Mouse (Mus musculus): ENCODE measurements around the gene Fam185a.

The Fam185a gene

DNA sequence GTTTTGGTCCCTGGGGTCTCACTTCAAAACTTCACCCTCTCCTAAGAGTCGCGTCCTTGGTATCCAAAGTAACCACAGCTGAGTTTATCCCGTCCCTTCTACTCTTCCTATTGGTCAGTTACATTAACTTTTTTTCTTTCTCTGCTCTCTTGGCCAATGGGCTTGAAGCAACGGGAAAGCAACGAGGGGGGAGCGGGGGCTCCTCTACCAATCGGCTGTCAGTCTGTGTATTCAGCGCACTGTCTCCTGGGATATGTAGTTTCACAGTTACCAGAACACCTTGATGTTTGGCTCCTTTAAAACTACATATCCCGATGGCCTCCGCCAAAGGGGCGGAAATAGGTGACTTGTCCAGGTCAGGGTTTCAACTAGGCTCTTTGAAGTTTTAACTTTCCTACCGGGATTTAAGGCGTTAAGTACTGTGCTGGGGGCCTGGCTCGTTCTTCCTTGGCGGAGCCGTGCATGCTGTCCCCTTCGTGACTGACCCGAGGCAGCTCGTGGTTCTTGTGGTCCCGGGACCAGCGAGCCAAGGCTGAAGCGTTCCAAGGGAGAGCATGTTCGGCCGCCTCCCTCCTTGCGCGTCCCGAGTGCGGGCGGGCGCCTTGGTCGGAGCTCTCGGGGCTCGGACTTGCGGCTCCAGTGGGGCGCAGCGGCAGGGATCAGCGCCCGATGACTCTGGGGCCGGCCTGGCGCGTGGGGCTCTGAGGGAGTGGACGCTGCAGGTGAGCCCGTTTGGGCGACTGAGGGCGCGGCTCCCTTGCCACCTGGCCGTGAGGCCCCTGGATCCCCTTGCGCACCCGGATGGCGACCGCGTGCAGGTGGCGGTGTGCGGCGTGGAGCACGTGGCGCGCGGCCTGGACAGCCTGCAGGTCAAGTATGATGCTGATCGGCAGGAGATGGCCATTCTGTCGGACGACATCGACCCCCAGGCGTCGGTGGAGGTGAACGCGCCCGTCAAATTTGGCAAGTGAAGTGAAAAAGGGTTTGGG, at the start of gene Fam185a, which contains the start of gene Ccdc146:
Gene Fam185a, plus strand, starts transcription at position 345 of the 989 bp plus-strand sequence.
Gene Ccdc146, minus strand, starts transcription at position 64 of the 989 bp plus-strand sequence.
- DNase-seq (ENCODE audit: extremely low read depth, low read depth, low spot score) = peak; percentile 90

DNA sequence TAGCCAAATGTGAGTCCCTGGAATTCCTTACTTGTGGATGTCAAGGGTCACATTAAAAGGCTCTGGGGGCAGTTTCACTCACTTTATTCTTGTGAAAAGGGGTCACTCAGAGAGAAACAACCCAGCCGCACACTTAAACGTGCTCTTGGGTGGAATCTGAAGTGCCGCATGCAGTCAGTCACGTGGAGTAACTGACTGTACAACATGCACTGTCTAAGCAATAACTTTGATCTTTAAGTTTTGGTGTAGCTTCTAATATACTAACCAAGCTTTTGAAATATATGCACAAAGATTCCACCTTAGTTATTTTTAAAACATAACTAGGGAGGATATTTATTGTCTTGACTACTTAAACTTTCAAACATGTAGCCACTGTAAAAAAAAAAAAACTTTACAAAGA, 47.8 kb upstream of the Fam185a start:
- DNase-seq (ENCODE audit: extremely low read depth, low read depth, low spot score) = no peak

- no peak for DNase-seq (ENCODE audit: extremely low read depth, low read depth, low spot score)
Observed at GRCm38 (mm10) chr5:21378397-21378796, 46.4 kb upstream of the Fam185a start.

DNA sequence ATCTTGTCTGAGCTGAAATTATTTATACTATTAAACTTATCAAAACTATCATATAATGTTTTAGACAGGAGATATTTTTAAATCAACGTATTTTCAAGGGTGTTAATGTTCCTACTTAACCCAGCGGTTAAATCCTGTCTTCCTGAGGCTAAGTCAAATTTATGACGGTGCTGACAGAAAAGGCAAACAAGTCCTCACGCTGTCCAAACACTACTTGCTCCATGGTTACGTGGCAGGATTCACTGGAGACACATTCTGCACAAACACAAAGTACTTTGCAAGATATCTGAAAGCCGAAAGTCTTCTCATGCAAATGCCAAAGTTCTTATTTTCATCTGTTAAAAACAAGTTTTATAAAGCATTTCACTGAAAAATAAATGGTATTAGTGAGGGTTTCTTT, 42.8 kb upstream of the Fam185a start:
- no peak for DNase-seq (ENCODE audit: extremely low read depth, low read depth, low spot score)

- no peak for DNase-seq (ENCODE audit: extremely low read depth, low read depth, low spot score)
Observed at GRCm38 (mm10) chr5:21382678-21383077, 42.1 kb upstream of the Fam185a start.

GRCm38 (mm10) chr5:21383392-21384251, 41.1 kb upstream of the Fam185a start:
- DNase-seq (ENCODE audit: extremely low read depth, low read depth, low spot score) = no peak

- no peak for DNase-seq (ENCODE audit: extremely low read depth, low read depth, low spot score)
Observed at GRCm38 (mm10) chr5:21384252-21384960, 40.4 kb upstream of the Fam185a start.

- DNase-seq (ENCODE audit: extremely low read depth, low read depth, low spot score) = no peak
Observed at GRCm38 (mm10) chr5:21384976-21385375, 39.8 kb upstream of the Fam185a start.

DNA sequence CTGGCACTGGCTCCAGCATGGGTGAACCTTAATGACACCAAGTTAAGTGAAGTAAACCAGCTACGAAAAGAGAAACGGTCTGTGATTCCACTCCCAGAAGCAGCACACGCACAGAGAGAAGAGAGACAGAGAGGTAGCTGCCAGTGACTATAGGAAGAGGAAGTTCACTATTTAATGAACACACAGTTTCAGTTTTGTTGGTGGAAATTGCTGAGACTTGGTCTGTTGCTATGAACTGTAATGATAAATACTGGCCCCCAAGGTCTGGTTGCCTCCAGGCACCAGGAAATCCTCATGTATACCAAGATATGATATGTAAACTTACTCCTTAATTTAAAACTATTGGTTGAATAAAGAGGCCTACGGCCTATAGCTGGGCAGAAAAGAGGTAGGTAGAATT, 38.3 kb upstream of the Fam185a start:
- no peak for DNase-seq (ENCODE audit: extremely low read depth, low read depth, low spot score)

- no peak for DNase-seq (ENCODE audit: extremely low read depth, low read depth, low spot score)
Observed at GRCm38 (mm10) chr5:21387340-21387739, 37.4 kb upstream of the Fam185a start.

- no peak for DNase-seq (ENCODE audit: extremely low read depth, low read depth, low spot score)
Observed at GRCm38 (mm10) chr5:21388855-21389254, 35.9 kb upstream of the Fam185a start.

DNA sequence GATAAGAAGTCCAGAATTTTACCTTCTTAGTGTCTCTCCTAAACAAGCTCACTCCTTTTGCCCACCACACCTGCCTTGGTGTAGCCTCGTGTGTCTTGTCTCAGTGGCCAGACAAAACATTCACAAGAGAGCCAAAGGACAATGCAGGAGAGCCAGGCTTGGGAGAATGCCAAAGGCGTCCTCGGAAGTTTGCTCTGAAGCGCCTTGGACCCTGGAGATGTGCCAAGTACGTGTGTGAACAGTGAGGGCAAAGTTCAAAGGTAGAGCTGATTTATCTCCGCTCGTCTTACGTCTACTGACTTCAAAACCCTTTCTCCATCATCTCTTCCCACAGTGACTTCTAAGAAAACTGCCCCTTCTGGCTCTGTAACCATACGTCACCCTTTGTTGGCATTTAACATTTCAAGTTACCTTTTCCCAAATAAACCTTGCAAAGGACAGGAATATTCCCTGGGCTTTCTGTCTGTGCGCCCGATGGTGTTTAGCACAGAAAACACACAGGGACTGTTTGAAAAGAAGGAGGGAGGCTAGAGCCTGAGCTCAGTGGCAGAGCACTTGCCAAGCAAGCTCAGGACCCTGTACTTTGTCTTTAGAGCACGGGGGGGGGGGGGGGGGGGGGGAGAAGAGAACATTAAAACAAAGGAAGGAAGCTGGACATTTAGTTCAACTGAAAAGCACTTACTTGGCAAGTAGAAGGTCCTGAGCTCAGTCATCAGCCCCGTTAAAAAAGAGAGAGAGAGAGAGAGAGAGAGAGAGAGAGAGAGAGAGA, 33.0 kb upstream of the Fam185a start:
- DNase-seq (ENCODE audit: extremely low read depth, low read depth, low spot score) = no peak

GRCm38 (mm10) chr5:21394562-21394961, 30.2 kb upstream of the Fam185a start:
- no peak for DNase-seq (ENCODE audit: extremely low read depth, low read depth, low spot score)

GRCm38 (mm10) chr5:21395205-21395840, 29.4 kb upstream of the Fam185a start:
- no peak for DNase-seq (ENCODE audit: extremely low read depth, low read depth, low spot score)

DNA sequence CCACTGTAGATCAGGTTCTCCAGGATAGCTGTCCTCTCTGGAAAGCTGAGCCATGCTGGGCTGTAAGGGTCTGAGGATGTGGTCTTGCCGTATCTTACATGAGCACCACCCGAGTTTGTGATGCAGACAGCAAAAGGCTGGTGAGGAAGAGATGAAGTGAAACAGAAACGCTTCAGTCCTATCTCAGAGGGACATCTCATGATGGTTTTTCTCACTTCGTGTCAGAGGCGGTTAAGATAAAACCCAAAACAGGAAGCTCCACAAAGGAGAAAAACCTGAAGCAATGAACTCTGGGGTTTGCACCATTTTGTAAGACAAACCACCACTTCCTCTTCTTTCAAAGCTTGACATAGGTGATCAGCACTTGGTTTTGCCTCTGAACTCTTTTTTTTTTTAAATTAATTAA, 13.5 kb upstream of the Fam185a start:
- DNase-seq (ENCODE audit: extremely low read depth, low read depth, low spot score) = no peak

DNA sequence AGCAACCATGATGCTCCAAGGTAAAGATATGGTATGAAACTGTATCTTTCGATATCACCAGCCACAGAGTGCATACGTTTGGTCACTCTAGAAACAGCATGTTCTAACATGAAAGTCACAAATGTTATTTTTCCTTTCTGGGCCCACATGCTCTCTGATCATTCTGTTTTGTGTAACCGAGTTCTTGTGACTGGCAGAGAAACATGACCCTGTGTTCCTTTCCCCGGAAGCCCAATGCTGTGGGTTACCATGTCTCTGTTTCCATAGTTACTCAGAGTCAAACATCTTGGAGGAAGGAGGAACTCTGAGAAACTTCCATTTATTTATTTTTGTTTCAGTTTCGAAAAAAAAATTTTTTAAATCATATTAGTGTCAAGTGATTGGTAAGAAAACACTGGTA, 12.7 kb upstream of the Fam185a start:
- DNase-seq (ENCODE audit: extremely low read depth, low read depth, low spot score) = no peak

GRCm38 (mm10) chr5:21413322-21413721, 11.4 kb upstream of the Fam185a start:
- no peak for DNase-seq (ENCODE audit: extremely low read depth, low read depth, low spot score)

GRCm38 (mm10) chr5:21414116-21414820, 10.5 kb upstream of the Fam185a start:
- no peak for DNase-seq (ENCODE audit: extremely low read depth, low read depth, low spot score)

GRCm38 (mm10) chr5:21418613-21419012, 6.1 kb upstream of the Fam185a start:
- DNase-seq (ENCODE audit: extremely low read depth, low read depth, low spot score) = no peak

Measured in fat pad, adult 2 months (tissue).